Mouse (Mus musculus) hindbrain, embryonic 10.5 days (tissue): ENCODE data around the gene Pgd. TPM values are rescaled to one million over a fixed set of nuclear protein-coding genes. Genes with fewer than 3 reads are reported as not detected.
A peak's percentile ranks its signal among the peaks of the same experiment; 100 is the strongest.
"Not testable (repeated sequence)": the region's sequence is repeated elsewhere in the genome, so short reads cannot be mapped to it uniquely, and the experiment has no call there.

Experiments
- DNase-seq: peaks from one replicate; pipeline ENCODE4 v3.0.0-alpha.2; 2017; ENCODE audit warnings: low spot score
- H3K27ac ChIP-seq: fragments of 300-500 bp; sonication (generic); 2 replicates; pipeline ENCODE4 v1.5.1; 2016; ENCODE audit warnings: mild to moderate bottlenecking, moderate library complexity
- H3K27me3 ChIP-seq: fragments of 300-500 bp; sonication (generic); 2 replicates; pipeline ENCODE4 v1.6.1; 2016; ENCODE audit warnings: mild to moderate bottlenecking; ENCODE audit not compliant: poor library complexity, insufficient read depth, severe bottlenecking
- H3K36me3 ChIP-seq: fragments of 300-500 bp; sonication (generic); 2 replicates; pipeline ENCODE4 v1.6.1; 2016; ENCODE audit warnings: mild to moderate bottlenecking, moderate library complexity
- H3K4me1 ChIP-seq: fragments of 300-500 bp; sonication (generic); replicated peaks from 2 replicates; pipeline ENCODE4 v1.6.1; 2016; ENCODE audit warnings: mild to moderate bottlenecking
- H3K4me3 ChIP-seq: fragments of 300-500 bp; sonication (generic); 2 replicates; pipeline ENCODE4 v1.5.1; 2016; ENCODE audit warnings: mild to moderate bottlenecking, moderate library complexity
- H3K9me3 ChIP-seq: fragments of 300-500 bp; sonication (generic); 2 replicates; pipeline ENCODE4 v1.6.1; 2016; ENCODE audit warnings: mild to moderate bottlenecking, moderate library complexity
- WGBS: fragments of 180-500 bp; shearing (Covaris S2); methylation state at CpG from one replicate; pipeline ENCODE4 v1.1.7; 2016; 5-methylcytosine and 5-hydroxymethylcytosine counted together
- polyA plus RNA-seq: library from polyadenylated mRNA; unstranded; fragments of >200 nt; fragmentation: Nextera tagmentation; extraction: Ambion mirVana; gene quantifications from 2 replicates; pipeline ENCODE4 v1.2.1, GENCODE M21; 2016

Pgd gene
- 143 and 161 TPM in 2 replicates for polyA plus RNA-seq

GRCm38 (mm10) chr4:149166215-149166946, at the start of gene Pgd:
Gene Pgd (minus strand): TSS chr4:149166771.
- no peaks in the 10 kb centered on the region for H3K27me3 ChIP-seq
- peak; percentile 96 for DNase-seq
- H3K4me3 ChIP-seq = peak within 1 kb of the TSS; percentile 76
- WGBS = under 1% methylated on average over 59 of the region's 59 CpGs
- peaks cover 39% of the 10 kb centered on the region for H3K36me3 ChIP-seq
- peaks cover 35% of the 10 kb centered on the region for H3K4me1 ChIP-seq
- peak within 1 kb of the TSS; percentile 91 for H3K27ac ChIP-seq
- no peaks in the 10 kb centered on the region for H3K9me3 ChIP-seq

GRCm38 (mm10) chr4:149215982-149216381, 49.4 kb upstream of the Pgd start:
- H3K4me1 ChIP-seq = peaks cover 20% of the 10 kb centered on the region
- H3K27ac ChIP-seq = no peak overlapping the region
- 90% methylated on average over 9 of the region's 9 CpGs for WGBS
- no peak overlapping the region for H3K4me3 ChIP-seq
- DNase-seq = no peak
- H3K27me3 ChIP-seq = no peaks in the 10 kb centered on the region
- peaks cover 5% of the 10 kb centered on the region; the same call in 1 of the 2 replicates for H3K9me3 ChIP-seq
- peaks cover 99% of the 10 kb centered on the region for H3K36me3 ChIP-seq

GRCm38 (mm10) chr4:149215397-149215796, 48.8 kb upstream of the Pgd start:
- Histone ChIP-seq H3K4me3 (no peak overlapping the region), H3K27ac (no peak overlapping the region), H3K4me1 (peaks cover 15% of the 10 kb centered on the region), H3K36me3 (peaks cover 99% of the 10 kb centered on the region), H3K27me3 (no peaks in the 10 kb centered on the region), H3K9me3 (peaks cover 5% of the 10 kb centered on the region; the same call in 1 of the 2 replicates)
- 58% methylated on average over 2 of the region's 2 CpGs for WGBS
- no peak for DNase-seq

- H3K36me3 ChIP-seq = peaks cover 99% of the 10 kb centered on the region
- H3K27ac ChIP-seq, DNase-seq, H3K4me3 ChIP-seq, H3K4me1 ChIP-seq, H3K9me3 ChIP-seq, H3K27me3 ChIP-seq: not testable (repeated sequence)
- 96% methylated on average over 2 of the region's 2 CpGs for WGBS
These were observed 47.9 kb upstream of the Pgd start for GRCm38 (mm10) chr4:149214468-149214867.

- Histone ChIP-seq H3K27me3 (no peaks in the 10 kb centered on the region), H3K4me1 (peaks cover 2% of the 10 kb centered on the region; the same call in 1 of the 2 replicates), H3K9me3 (peaks cover 5% of the 10 kb centered on the region; the same call in 1 of the 2 replicates), H3K36me3 (peaks cover 98% of the 10 kb centered on the region), H3K4me3 (no peak overlapping the region), H3K27ac (no peak overlapping the region)
- WGBS = 97% methylated on average over 9 of the region's 9 CpGs
- DNase-seq = no peak
These were observed 46.9 kb upstream of the Pgd start for GRCm38 (mm10) chr4:149213466-149213865.

- peaks cover 98% of the 10 kb centered on the region for H3K36me3 ChIP-seq
- not testable (repeated sequence) for DNase-seq, H3K4me3 ChIP-seq, H3K9me3 ChIP-seq, H3K27ac ChIP-seq, H3K4me1 ChIP-seq, H3K27me3 ChIP-seq
- WGBS = 97% methylated on average over 6 of the region's 6 CpGs
These were observed 44.9 kb upstream of the Pgd start for GRCm38 (mm10) chr4:149211441-149211840.

- no peak for DNase-seq
- no peaks in the 10 kb centered on the region for H3K4me1 ChIP-seq
- H3K9me3 ChIP-seq = no peaks in the 10 kb centered on the region
- H3K36me3 ChIP-seq = peaks cover 94% of the 10 kb centered on the region
- WGBS = 94% methylated on average over 3 of the region's 3 CpGs
- no peaks in the 10 kb centered on the region for H3K27me3 ChIP-seq
- H3K27ac ChIP-seq = no peak overlapping the region
- no peak overlapping the region for H3K4me3 ChIP-seq
These were observed 35.9 kb upstream of the Pgd start for GRCm38 (mm10) chr4:149202467-149202866.

- Histone ChIP-seq H3K36me3 (peaks cover 94% of the 10 kb centered on the region), H3K9me3 (no peaks in the 10 kb centered on the region), H3K27me3 (no peaks in the 10 kb centered on the region), H3K4me1 (no peaks in the 10 kb centered on the region), H3K27ac (no peak overlapping the region), H3K4me3 (no peak overlapping the region)
- no peak for DNase-seq
- WGBS = 93% methylated on average over 4 of the region's 4 CpGs
These were observed 34.5 kb upstream of the Pgd start for GRCm38 (mm10) chr4:149201110-149201509.

- WGBS = 80% methylated on average over 1 of the region's 1 CpGs
- H3K4me3 ChIP-seq = no peak overlapping the region
- H3K27me3 ChIP-seq = no peaks in the 10 kb centered on the region
- peaks cover 92% of the 10 kb centered on the region for H3K36me3 ChIP-seq
- no peaks in the 10 kb centered on the region for H3K4me1 ChIP-seq
- H3K27ac ChIP-seq = no peak overlapping the region
- DNase-seq = no peak
- no peaks in the 10 kb centered on the region for H3K9me3 ChIP-seq
These were observed 30.6 kb upstream of the Pgd start for GRCm38 (mm10) chr4:149197180-149197579.

GRCm38 (mm10) chr4:149191103-149191502, 24.5 kb upstream of the Pgd start:
- Histone ChIP-seq H3K27ac (no peak overlapping the region), H3K9me3 (no peaks in the 10 kb centered on the region), H3K36me3 (peaks cover 95% of the 10 kb centered on the region), H3K4me3 (no peak overlapping the region), H3K4me1 (no peaks in the 10 kb centered on the region), H3K27me3 (no peaks in the 10 kb centered on the region)
- WGBS = 94% methylated on average over 7 of the region's 7 CpGs
- DNase-seq = no peak

GRCm38 (mm10) chr4:149188563-149188962, 22.0 kb upstream of the Pgd start:
- no peaks in the 10 kb centered on the region for H3K4me1 ChIP-seq
- no peak overlapping the region for H3K27ac ChIP-seq
- H3K36me3 ChIP-seq = peaks cover 97% of the 10 kb centered on the region
- WGBS = 90% methylated on average over 2 of the region's 2 CpGs
- no peaks in the 10 kb centered on the region for H3K9me3 ChIP-seq
- DNase-seq = no peak
- H3K27me3 ChIP-seq = no peaks in the 10 kb centered on the region
- H3K4me3 ChIP-seq = no peak overlapping the region

GRCm38 (mm10) chr4:149182755-149183154, 16.2 kb upstream of the Pgd start:
- no peaks in the 10 kb centered on the region for H3K27me3 ChIP-seq
- H3K27ac ChIP-seq = no peak overlapping the region
- H3K9me3 ChIP-seq = no peaks in the 10 kb centered on the region
- H3K36me3 ChIP-seq = peaks cover 98% of the 10 kb centered on the region
- 51% methylated on average over 4 of the region's 4 CpGs for WGBS
- DNase-seq = peak; percentile 8
- H3K4me3 ChIP-seq = no peak overlapping the region
- H3K4me1 ChIP-seq = peaks cover 13% of the 10 kb centered on the region; the same call in 1 of the 2 replicates

GRCm38 (mm10) chr4:149182192-149182591, 15.6 kb upstream of the Pgd start:
- Histone ChIP-seq H3K4me3 (no peak overlapping the region), H3K4me1 (peaks cover 17% of the 10 kb centered on the region; the same call in 1 of the 2 replicates), H3K9me3 (no peaks in the 10 kb centered on the region), H3K27me3 (no peaks in the 10 kb centered on the region), H3K36me3 (peaks cover 96% of the 10 kb centered on the region), H3K27ac (no peak overlapping the region)
- DNase-seq = no peak
- 89% methylated on average over 7 of the region's 7 CpGs for WGBS
